Mouse (Mus musculus) midbrain, embryonic 12.5 days (tissue): ENCODE results near the gene Etfbkmt. TPM values are rescaled to one million over a fixed set of nuclear protein-coding genes. Genes with fewer than 3 reads are reported as not detected.
A peak's percentile ranks its signal among the peaks of the same experiment; 100 is the strongest.
"Not testable (repeated sequence)": the region's sequence is repeated elsewhere in the genome, so short reads cannot be mapped to it uniquely, and the experiment has no call there.

Experiments
- ATAC-seq: fragments of 200-750 bp; cut with Nextera tagmentation; 2 replicates; pipeline ENCODE4 v1.8.0; 2017; ENCODE audit warnings: low read depth, moderate TSS enrichment, moderate library complexity; ENCODE audit not compliant: low FRiP score
- H3K27ac ChIP-seq: fragments of 300-500 bp; sonication (generic); replicated peaks from 2 replicates; pipeline ENCODE4 v1.5.1; 2016; ENCODE audit warnings: mild to moderate bottlenecking
- H3K27me3 ChIP-seq: fragments of 300-500 bp; sonication (generic); 2 replicates; pipeline ENCODE4 v1.6.1; 2016; ENCODE audit warnings: mild to moderate bottlenecking
- H3K36me3 ChIP-seq: fragments of 300-500 bp; sonication (generic); 2 replicates; pipeline ENCODE4 v1.6.1; 2016
- H3K4me1 ChIP-seq: fragments of 300-500 bp; sonication (generic); 2 replicates; pipeline ENCODE4 v1.6.1; 2016
- H3K4me2 ChIP-seq: fragments of 300-500 bp; sonication (generic); replicated peaks from 2 replicates; pipeline ENCODE4 v1.6.1; 2016; ENCODE audit warnings: mild to moderate bottlenecking, moderate library complexity
- H3K4me3 ChIP-seq: fragments of 300-500 bp; sonication (generic); 2 replicates; pipeline ENCODE4 v1.5.1; 2016; ENCODE audit warnings: mild to moderate bottlenecking
- H3K9ac ChIP-seq: fragments of 300-500 bp; sonication (generic); replicated peaks from 2 replicates; pipeline ENCODE4 v1.6.1; 2016; ENCODE audit warnings: mild to moderate bottlenecking, moderate library complexity
- H3K9me3 ChIP-seq: fragments of 300-500 bp; sonication (generic); 2 replicates; pipeline ENCODE4 v1.6.1; 2016; ENCODE audit warnings: mild to moderate bottlenecking
- WGBS: fragments of 180-500 bp; shearing (Covaris S2); methylation state at CpG from one replicate; pipeline ENCODE4 v1.1.7; 2016; 5-methylcytosine and 5-hydroxymethylcytosine counted together
- polyA plus RNA-seq: library from polyadenylated mRNA; unstranded; fragments of >200 nt; fragmentation: Nextera tagmentation; extraction: Ambion mirVana; gene quantifications from 2 replicates; pipeline ENCODE4 v1.2.1, GENCODE M21; 2016

Gene Etfbkmt
- polyA plus RNA-seq, 1 experiment from 2014 or later = 8.1 TPM

DNA sequence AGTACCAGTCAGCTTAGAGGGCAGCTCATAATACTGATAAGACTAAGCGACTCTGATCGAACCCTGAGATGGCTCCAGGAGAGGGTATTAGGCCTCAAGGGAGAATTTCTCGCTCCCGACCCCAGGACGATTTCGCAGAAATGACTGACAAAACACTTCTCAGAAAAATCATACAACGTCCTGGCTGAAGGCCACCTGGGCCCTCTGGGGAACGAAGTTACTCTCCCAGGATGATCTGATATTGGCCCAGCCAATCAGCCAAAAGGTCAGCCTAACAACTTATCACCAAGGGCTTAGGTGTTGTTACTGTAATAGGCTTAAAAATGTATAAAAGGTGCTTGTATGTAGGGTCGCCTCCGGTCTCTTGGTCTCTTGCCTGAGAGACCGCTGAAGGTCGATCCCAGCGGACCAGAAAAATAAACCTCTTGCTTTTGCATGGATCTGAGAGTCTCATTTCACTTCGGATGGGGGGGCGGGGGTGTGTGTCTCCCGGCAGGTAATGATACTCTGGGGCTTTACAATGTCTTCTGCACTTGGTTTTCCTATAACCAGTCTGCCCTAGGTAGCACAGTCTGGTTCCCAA is 49.8 kb downstream of the Etfbkmt start:
- Histone ChIP-seq H3K27me3 (no peaks in the 10 kb centered on the region), H3K4me1 (peaks cover 17% of the 10 kb centered on the region), H3K4me2 (peak overlapping the region; percentile 60; the same call in 1 of the 2 replicates), H3K4me3 (no peak overlapping the region), H3K9ac (0 out of 2 replicates have a peak overlapping the region, but pooled peaks have one; percentile 93), H3K36me3 (no peaks in the 10 kb centered on the region), H3K27ac (no peak overlapping the region), H3K9me3 (no peaks in the 10 kb centered on the region)
- ATAC-seq = no peak
- WGBS = 91% methylated on average over 16 of the region's 16 CpGs

DNA sequence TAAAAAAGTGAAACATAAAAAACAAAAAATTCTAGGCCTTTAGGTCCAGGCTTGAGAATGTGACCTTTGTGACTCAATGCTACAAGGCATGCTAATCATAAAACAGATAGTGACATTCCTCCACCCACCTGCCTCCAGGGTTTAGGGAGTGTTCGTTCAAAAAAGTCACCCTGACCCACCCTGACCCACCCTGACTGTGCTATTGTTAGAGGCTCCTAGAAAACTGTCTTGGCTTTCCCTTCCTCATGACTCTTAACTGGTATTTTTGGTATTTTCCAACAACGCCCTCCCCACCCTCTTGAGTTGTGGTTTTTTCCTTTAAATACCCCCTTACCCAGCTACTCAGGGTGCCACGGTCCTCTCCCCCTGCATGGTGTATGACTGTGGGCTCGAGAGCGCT is 52.3 kb downstream of the Etfbkmt start:
- not testable (repeated sequence) for H3K9me3 ChIP-seq, H3K4me2 ChIP-seq, H3K4me3 ChIP-seq, H3K36me3 ChIP-seq, H3K9ac ChIP-seq, ATAC-seq, H3K27ac ChIP-seq, H3K27me3 ChIP-seq
- 86% methylated on average over 5 of the region's 5 CpGs for WGBS
- peaks cover 12% of the 10 kb centered on the region for H3K4me1 ChIP-seq

DNA sequence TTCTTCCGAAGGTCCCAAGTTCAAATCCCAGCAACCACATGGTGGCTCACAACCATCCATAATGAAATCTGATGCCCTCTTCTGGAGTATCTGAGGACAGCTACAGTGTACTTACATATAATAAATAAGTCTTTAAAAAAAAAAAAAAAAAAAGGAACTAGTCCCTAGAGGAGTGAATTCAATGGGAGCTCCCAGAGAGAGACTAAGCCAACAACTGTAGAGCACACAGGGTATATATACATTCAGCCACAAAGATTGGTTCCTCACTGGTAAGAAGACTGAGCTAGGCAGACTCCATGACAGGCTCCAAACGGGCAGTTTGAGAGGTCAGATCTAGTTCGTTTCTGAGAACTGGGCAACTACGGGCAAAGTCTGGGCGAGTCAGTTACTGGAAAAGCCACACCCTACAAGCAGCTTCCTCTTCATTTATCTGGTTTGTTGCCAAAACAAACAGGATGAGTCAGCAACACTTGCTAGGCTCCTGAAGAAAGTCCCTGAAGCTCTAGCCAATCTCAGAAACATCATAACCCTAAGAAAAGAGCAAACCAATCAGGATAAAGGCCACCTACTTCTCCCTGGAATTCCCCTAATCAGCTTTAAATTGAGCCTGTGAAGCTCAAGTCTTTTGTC is 53.7 kb downstream of the Etfbkmt start:
- Histone ChIP-seq H3K9ac (no peak overlapping the region), H3K27me3 (no peaks in the 10 kb centered on the region), H3K36me3 (no peaks in the 10 kb centered on the region), H3K27ac (no peak overlapping the region), H3K4me2 (no peak overlapping the region), H3K4me1 (0 out of 2 replicates have a peak, but pooled peaks cover 4% of the 10 kb centered on the region), H3K4me3 (no peak overlapping the region), H3K9me3 (no peaks in the 10 kb centered on the region)
- no peak for ATAC-seq
- WGBS = 80% methylated on average over 5 of the region's 5 CpGs

- Histone ChIP-seq H3K4me3 (no peak overlapping the region), H3K9me3 (no peaks in the 10 kb centered on the region), H3K4me1 (no peaks in the 10 kb centered on the region), H3K36me3 (no peaks in the 10 kb centered on the region), H3K27me3 (no peaks in the 10 kb centered on the region), H3K9ac (no peak overlapping the region), H3K27ac (no peak overlapping the region), H3K4me2 (no peak overlapping the region)
- no peak for ATAC-seq
- 81% methylated on average over 3 of the region's 3 CpGs for WGBS
Measured at GRCm38 (mm10) chr6:149197116-149197515, 57.5 kb downstream of the Etfbkmt start.

GRCm38 (mm10) chr6:149198572-149198971 is 58.9 kb downstream of the Etfbkmt start:
- no peak overlapping the region for H3K9ac ChIP-seq
- no peak for ATAC-seq
- H3K4me3 ChIP-seq = no peak overlapping the region
- H3K27me3 ChIP-seq = no peaks in the 10 kb centered on the region
- no peaks in the 10 kb centered on the region for H3K36me3 ChIP-seq
- no peak overlapping the region for H3K4me2 ChIP-seq
- no peak overlapping the region for H3K27ac ChIP-seq
- no peaks in the 10 kb centered on the region for H3K9me3 ChIP-seq
- H3K4me1 ChIP-seq = no peaks in the 10 kb centered on the region

Other genes starting within 250 kb of the Etfbkmt start
- gene Caprin2, start 243.6 kb upstream of the Etfbkmt start, polyA plus RNA-seq = 21.8 and 25.3 TPM in 2 replicates
- 210 and 223 TPM in 2 replicates for gene Sinhcaf, start 193.4 kb upstream of the Etfbkmt start, polyA plus RNA-seq
- gene Dennd5b, start 38.2 kb upstream of the Etfbkmt start, polyA plus RNA-seq = 19.8 and 22.7 TPM in 2 replicates
- not detected in 2 replicates for gene Gm10203, start 9.7 kb upstream of the Etfbkmt start, polyA plus RNA-seq
- gene Amn1, start 48.9 kb downstream of the Etfbkmt start, polyA plus RNA-seq = 75.8 and 80.8 TPM in 2 replicates
- 41.2 and 48.2 TPM in 2 replicates for gene Resf1, start 169.6 kb downstream of the Etfbkmt start, polyA plus RNA-seq